Mouse (Mus musculus): Measurements from ENCODE around the gene Ptcd2. TPM values are rescaled to one million over a fixed set of nuclear protein-coding genes. Genes with fewer than 3 reads are reported as not detected.

The Ptcd2 gene
- polyA plus RNA-seq, 1 experiment: 27.3 TPM

DNA sequence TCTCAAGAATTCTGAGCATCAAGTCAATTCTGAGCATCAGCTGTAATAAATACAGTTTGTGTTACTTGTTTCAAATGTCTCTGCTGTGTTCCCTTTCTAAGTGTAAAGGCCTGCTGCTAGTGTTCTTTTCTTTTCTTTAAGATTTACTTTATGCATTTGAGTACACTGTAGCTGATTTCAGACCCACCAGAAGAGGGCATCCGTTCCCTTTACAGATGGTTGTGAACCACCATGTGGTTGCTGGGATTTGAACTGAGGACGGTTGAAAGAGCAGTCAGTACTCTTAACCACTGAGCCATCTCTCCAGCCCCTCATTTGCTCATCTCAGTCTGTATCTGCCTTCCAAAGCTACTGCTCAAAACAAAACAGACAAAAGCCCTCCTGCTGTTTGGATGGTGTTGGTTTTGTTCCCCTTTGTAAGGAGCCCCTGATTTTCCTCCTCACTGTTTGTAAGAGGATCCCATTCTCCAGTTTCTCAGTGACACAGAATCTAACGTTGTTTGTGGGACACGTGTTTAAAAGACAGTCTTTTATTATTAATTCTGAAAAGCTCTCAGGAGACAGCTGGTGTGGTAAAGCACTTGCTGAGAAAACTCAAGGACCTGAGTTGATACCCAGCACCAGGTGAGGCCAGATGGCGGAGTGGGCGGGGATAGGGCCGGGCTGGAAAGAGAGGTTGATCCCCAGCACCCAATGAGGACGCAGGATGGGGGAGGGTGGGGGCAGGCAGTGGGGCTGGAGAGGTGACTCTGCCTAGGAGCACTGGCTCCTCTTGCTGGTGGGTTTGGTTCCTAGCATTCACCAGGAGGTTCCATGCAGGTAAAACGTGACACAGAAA is 12.1 kb upstream of the Ptcd2 start:
- no peak for TF ChIP-seq POLR2A (IDR thresholded peaks at IDR 0.05; ENCODE audit: borderline replicate concordance, low read depth, low read length)
- TF ChIP-seq CTCF (IDR thresholded peaks at IDR 0.05; ENCODE audit: low read depth, low read length): no peak

DNA sequence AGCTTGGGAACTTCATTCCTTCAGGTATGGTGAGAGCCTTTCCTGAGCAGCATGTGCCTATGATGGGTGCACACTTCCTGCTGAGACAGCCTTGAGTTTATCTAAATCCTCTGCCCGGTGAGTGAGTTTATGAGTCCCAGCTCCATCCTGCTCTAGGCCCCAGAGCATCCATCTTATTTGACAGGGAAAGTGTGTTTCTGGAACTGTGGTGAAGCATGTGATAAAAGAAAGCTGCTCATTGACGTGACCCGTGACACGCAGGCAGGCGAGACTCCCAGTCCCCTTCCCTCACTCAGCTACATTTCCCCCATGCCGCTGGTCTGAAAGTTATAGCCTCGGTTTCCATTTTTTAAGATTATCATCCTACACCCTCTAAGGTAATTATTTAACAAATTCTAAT is 11.4 kb upstream of the Ptcd2 start:
- H3K27ac ChIP-seq (ENCODE audit: insufficient read depth, low read depth, low read length): no peak overlapping the region
- no peak overlapping the region for H3K4me3 ChIP-seq (ENCODE audit: insufficient read depth, low read length)
- TF ChIP-seq CTCF (IDR thresholded peaks at IDR 0.05; ENCODE audit: low read depth, low read length) (no peak), POLR2A (IDR thresholded peaks at IDR 0.05; ENCODE audit: borderline replicate concordance, low read depth, low read length) (no peak)
- peaks cover 3% of the 10 kb centered on the region; the same call in 1 of the 2 replicates for H3K4me1 ChIP-seq (ENCODE audit: control insufficient read depth, insufficient read depth, low read length)

More for the DNA sequence above, 12.1 kb upstream of the Ptcd2 start:
- Histone ChIP-seq H3K27ac (ENCODE audit: insufficient read depth, low read depth, low read length) (no peak overlapping the region), H3K4me3 (ENCODE audit: insufficient read depth, low read length) (no peak overlapping the region), H3K4me1 (ENCODE audit: control insufficient read depth, insufficient read depth, low read length) (peaks cover 3% of the 10 kb centered on the region; the same call in 1 of the 2 replicates)

- H3K4me1 ChIP-seq (ENCODE audit: control insufficient read depth, insufficient read depth, low read length): peaks cover 3% of the 10 kb centered on the region; the same call in 1 of the 2 replicates
- H3K4me3 ChIP-seq (ENCODE audit: insufficient read depth, low read length): no peak overlapping the region
- no peak for TF ChIP-seq POLR2A (IDR thresholded peaks at IDR 0.05; ENCODE audit: borderline replicate concordance, low read depth, low read length)
- TF ChIP-seq CTCF (IDR thresholded peaks at IDR 0.05; ENCODE audit: low read depth, low read length): no peak
- H3K27ac ChIP-seq (ENCODE audit: insufficient read depth, low read depth, low read length): no peak overlapping the region
These were observed 10.6 kb upstream of the Ptcd2 start for GRCm38 (mm10) chr13:99355072-99355471.

DNA sequence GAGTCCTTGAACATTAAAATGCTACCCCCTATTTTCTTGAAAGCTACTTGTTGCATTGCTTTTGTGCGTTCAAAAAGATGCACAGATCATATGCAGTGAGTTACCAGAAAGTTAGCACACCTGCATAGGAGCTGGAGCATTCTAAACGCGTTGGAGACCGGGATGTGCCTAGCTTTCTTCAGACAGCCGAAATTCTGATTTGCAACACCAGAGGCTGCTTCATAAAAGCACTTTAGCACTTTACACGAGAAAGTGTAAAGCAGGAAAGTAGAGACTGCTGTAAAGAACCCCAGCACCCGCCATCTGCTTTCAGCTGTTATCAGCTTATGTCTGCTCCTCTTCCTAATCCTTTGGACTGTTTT is 9.0 kb upstream of the Ptcd2 start:
- peak overlapping the region; percentile 63 for H3K27ac ChIP-seq (ENCODE audit: insufficient read depth, low read depth, low read length)
- H3K4me1 ChIP-seq (ENCODE audit: control insufficient read depth, insufficient read depth, low read length): peaks cover 3% of the 10 kb centered on the region; the same call in 1 of the 2 replicates
- TF ChIP-seq CTCF (IDR thresholded peaks at IDR 0.05; ENCODE audit: low read depth, low read length) (no peak), POLR2A (IDR thresholded peaks at IDR 0.05; ENCODE audit: borderline replicate concordance, low read depth, low read length) (no peak)
- H3K4me3 ChIP-seq (ENCODE audit: insufficient read depth, low read length): peak overlapping the region; percentile 53

DNA sequence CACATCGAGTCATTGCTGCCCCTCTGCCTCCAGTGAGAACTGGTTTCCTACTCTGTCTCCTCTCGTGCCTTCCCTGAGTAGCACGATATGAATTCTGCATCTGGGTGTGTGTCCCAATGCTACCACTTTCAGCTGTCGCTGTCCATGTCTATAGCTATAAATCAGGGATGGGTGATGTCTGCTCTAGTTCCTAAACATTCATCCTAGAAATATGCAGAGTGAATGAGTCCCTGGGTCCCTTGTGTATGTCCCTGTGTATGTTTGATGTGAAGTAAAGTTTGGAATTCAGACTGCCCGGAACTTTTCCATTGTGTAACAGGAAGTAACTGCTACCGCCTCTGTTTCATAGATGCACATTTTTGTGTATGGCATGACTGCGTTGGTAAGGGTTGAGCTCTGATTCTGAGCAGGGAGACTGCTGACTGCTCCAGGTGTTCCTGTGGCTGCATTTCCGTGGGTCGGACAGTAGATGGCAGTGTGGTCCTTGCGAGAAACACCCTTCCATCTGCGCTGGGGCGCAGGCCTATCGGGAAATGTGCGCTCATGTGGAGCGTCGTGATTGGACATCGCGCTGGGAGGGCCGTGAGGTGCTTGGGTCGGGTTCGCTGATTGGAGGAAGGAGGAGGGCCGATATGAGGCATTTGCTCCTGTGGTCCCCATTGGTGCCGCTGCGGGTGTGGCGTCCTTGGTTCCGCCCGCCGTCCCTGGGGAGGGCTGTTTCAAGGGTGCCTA is 8.4 kb upstream of the Ptcd2 start:
- Histone ChIP-seq H3K4me1 (ENCODE audit: control insufficient read depth, insufficient read depth, low read length) (peaks cover 3% of the 10 kb centered on the region; the same call in 1 of the 2 replicates), H3K27ac (ENCODE audit: insufficient read depth, low read depth, low read length) (peak overlapping the region; percentile 63), H3K4me3 (ENCODE audit: insufficient read depth, low read length) (peak overlapping the region; percentile 53)
- TF ChIP-seq CTCF (IDR thresholded peaks at IDR 0.05; ENCODE audit: low read depth, low read length): peak; percentile 55
- no peak for TF ChIP-seq POLR2A (IDR thresholded peaks at IDR 0.05; ENCODE audit: borderline replicate concordance, low read depth, low read length)

GRCm38 (mm10) chr13:99351596-99351995 is 7.1 kb upstream of the Ptcd2 start:
- peaks cover 4% of the 10 kb centered on the region; the same call in 1 of the 2 replicates for H3K4me1 ChIP-seq (ENCODE audit: control insufficient read depth, insufficient read depth, low read length)
- H3K27ac ChIP-seq (ENCODE audit: insufficient read depth, low read depth, low read length): no peak overlapping the region
- TF ChIP-seq POLR2A (IDR thresholded peaks at IDR 0.05; ENCODE audit: borderline replicate concordance, low read depth, low read length): no peak
- no peak for TF ChIP-seq CTCF (IDR thresholded peaks at IDR 0.05; ENCODE audit: low read depth, low read length)
- H3K4me3 ChIP-seq (ENCODE audit: insufficient read depth, low read length): no peak overlapping the region

- peaks cover 4% of the 10 kb centered on the region; the same call in 1 of the 2 replicates for H3K4me1 ChIP-seq (ENCODE audit: control insufficient read depth, insufficient read depth, low read length)
These were observed 6.7 kb upstream of the Ptcd2 start for GRCm38 (mm10) chr13:99351186-99351585.

GRCm38 (mm10) chr13:99350009-99350408 is 5.5 kb upstream of the Ptcd2 start:
- TF ChIP-seq POLR2A (IDR thresholded peaks at IDR 0.05; ENCODE audit: borderline replicate concordance, low read depth, low read length) (no peak), CTCF (IDR thresholded peaks at IDR 0.05; ENCODE audit: low read depth, low read length) (no peak)
- H3K27ac ChIP-seq (ENCODE audit: insufficient read depth, low read depth, low read length): no peak overlapping the region
- no peak overlapping the region for H3K4me3 ChIP-seq (ENCODE audit: insufficient read depth, low read length)
- H3K4me1 ChIP-seq (ENCODE audit: control insufficient read depth, insufficient read depth, low read length): peaks cover 4% of the 10 kb centered on the region; the same call in 1 of the 2 replicates

More at GRCm38 (mm10) chr13:99351186-99351585, 6.7 kb upstream of the Ptcd2 start:
- TF ChIP-seq CTCF (IDR thresholded peaks at IDR 0.05; ENCODE audit: low read depth, low read length): no peak
- no peak for TF ChIP-seq POLR2A (IDR thresholded peaks at IDR 0.05; ENCODE audit: borderline replicate concordance, low read depth, low read length)
- no peak overlapping the region for H3K4me3 ChIP-seq (ENCODE audit: insufficient read depth, low read length)
- no peak overlapping the region for H3K27ac ChIP-seq (ENCODE audit: insufficient read depth, low read depth, low read length)

GRCm38 (mm10) chr13:99343876-99344598 is 468 bp downstream of the Ptcd2 start:
- TF ChIP-seq POLR2A (IDR thresholded peaks at IDR 0.05; ENCODE audit: borderline replicate concordance, low read depth, low read length): no peak
- TF ChIP-seq CTCF (IDR thresholded peaks at IDR 0.05; ENCODE audit: low read depth, low read length): no peak

More at GRCm38 (mm10) chr13:99343876-99344598, 468 bp downstream of the Ptcd2 start:
- peak overlapping the region; percentile 92 for H3K4me3 ChIP-seq (ENCODE audit: insufficient read depth, low read length)
- peaks cover 16% of the 10 kb centered on the region for H3K4me1 ChIP-seq (ENCODE audit: control insufficient read depth, insufficient read depth, low read length)
- H3K27ac ChIP-seq (ENCODE audit: insufficient read depth, low read depth, low read length): peak overlapping the region; percentile 68

Measured in bone marrow macrophage, adult 2 months (primary cell).